Mouse (Mus musculus) layer of hippocampus, adult 9-11 months (tissue): Measurements from ENCODE around the gene Caprin2.
"Not testable (repeated sequence)": the region's sequence is repeated elsewhere in the genome, so short reads cannot be mapped to it uniquely, and the experiment has no call there.

Experiments
- DNase-seq: peaks from one replicate; pipeline ENCODE4 v3.0.0; 2022

Gene Caprin2

GRCm38 (mm10) chr6:148895773-148896506 lies at the start of gene Caprin2:
TSS of gene Caprin2 (minus strand) at chr6:148896237.
- DNase-seq = peak; percentile 87

GRCm38 (mm10) chr6:148944767-148945508 lies 48.9 kb upstream of the Caprin2 start:
- peak; percentile 16 for DNase-seq

- no peak for DNase-seq
Observed at GRCm38 (mm10) chr6:148944344-148944766, 48.3 kb upstream of the Caprin2 start.

- DNase-seq = no peak
Observed at GRCm38 (mm10) chr6:148943695-148944094, 47.7 kb upstream of the Caprin2 start.

- no peak for DNase-seq
Observed at GRCm38 (mm10) chr6:148942406-148942805, 46.4 kb upstream of the Caprin2 start.

- no peak for DNase-seq
Observed at GRCm38 (mm10) chr6:148941880-148942279, 45.8 kb upstream of the Caprin2 start.

- DNase-seq = not testable (repeated sequence)
Observed at GRCm38 (mm10) chr6:148940383-148940782, 44.3 kb upstream of the Caprin2 start.

- no peak for DNase-seq
Observed at GRCm38 (mm10) chr6:148937693-148938092, 41.7 kb upstream of the Caprin2 start.

- DNase-seq = no peak
Observed at GRCm38 (mm10) chr6:148934961-148935590, 39.0 kb upstream of the Caprin2 start.

- DNase-seq = no peak
Observed at GRCm38 (mm10) chr6:148931281-148931680, 35.2 kb upstream of the Caprin2 start.

GRCm38 (mm10) chr6:148918841-148919398 lies 22.9 kb upstream of the Caprin2 start:
- no peak for DNase-seq

- no peak for DNase-seq
Observed at GRCm38 (mm10) chr6:148917672-148918071, 21.6 kb upstream of the Caprin2 start.

GRCm38 (mm10) chr6:148916817-148917216 lies 20.8 kb upstream of the Caprin2 start:
- DNase-seq = no peak

- DNase-seq = peak; percentile 24
Observed at GRCm38 (mm10) chr6:148913938-148914337, 17.9 kb upstream of the Caprin2 start.

- DNase-seq = not testable (repeated sequence)
Observed at GRCm38 (mm10) chr6:148911906-148912305, 15.9 kb upstream of the Caprin2 start.

- no peak for DNase-seq
Observed at GRCm38 (mm10) chr6:148906958-148907357, 10.9 kb upstream of the Caprin2 start.

GRCm38 (mm10) chr6:148902728-148903127 lies 6.7 kb upstream of the Caprin2 start:
- no peak for DNase-seq

GRCm38 (mm10) chr6:148896507-148896851 lies 442 bp upstream of the Caprin2 start:
- no peak for DNase-seq

GRCm38 (mm10) chr6:148894888-148895772 lies 907 bp downstream of the Caprin2 start:
- DNase-seq = peak; percentile 4

GRCm38 (mm10) chr6:148873911-148874310 lies 22.1 kb downstream of the Caprin2 start:
- DNase-seq = no peak

- DNase-seq = no peak
Observed at GRCm38 (mm10) chr6:148845629-148846028, 50.4 kb downstream of the Caprin2 start.

- no peak for DNase-seq
Observed at GRCm38 (mm10) chr6:148841760-148842159, 54.3 kb downstream of the Caprin2 start.
